Mouse (Mus musculus) kidney, embryonic 16.5 days (tissue): ENCODE results near the gene Hspd1. TPM values are rescaled to one million over a fixed set of nuclear protein-coding genes. Genes with fewer than 3 reads are reported as not detected.

Experiments used
- ATAC-seq: fragments of 200-750 bp; cut with Nextera tagmentation; 2 replicates; pipeline ENCODE4 v1.8.0; 2017; ENCODE audit warnings: moderate TSS enrichment; ENCODE audit not compliant: low FRiP score, low TSS enrichment
- H3K27ac ChIP-seq: fragments of 300-500 bp; sonication (generic); 2 replicates; pipeline ENCODE4 v1.5.1; 2014; ENCODE audit warnings: low read length
- H3K27me3 ChIP-seq: fragments of 300-500 bp; sonication (generic); 2 replicates; pipeline ENCODE4 v1.6.1; 2014; ENCODE audit warnings: low read length, control low read depth, mixed read lengths; ENCODE audit not compliant: insufficient read depth
- H3K36me3 ChIP-seq: fragments of 300-500 bp; sonication (generic); 2 replicates; pipeline ENCODE4 v1.6.1; 2014; ENCODE audit warnings: low read length, control low read depth, mixed read lengths; ENCODE audit not compliant: insufficient read depth
- H3K4me1 ChIP-seq: fragments of 300-500 bp; sonication (generic); 2 replicates; pipeline ENCODE4 v1.6.1; 2014; ENCODE audit warnings: low read length, control low read depth, mixed read lengths; ENCODE audit not compliant: insufficient read depth
- H3K4me2 ChIP-seq: fragments of 300-500 bp; sonication (generic); replicated peaks from 2 replicates; pipeline ENCODE4 v1.6.1; 2014; ENCODE audit warnings: low read depth, low read length
- H3K4me3 ChIP-seq: fragments of 300-500 bp; sonication (generic); 2 replicates; pipeline ENCODE4 v1.5.1; 2014; ENCODE audit warnings: mild to moderate bottlenecking, low read length
- H3K9ac ChIP-seq: fragments of 300-500 bp; sonication (generic); replicated peaks from 2 replicates; pipeline ENCODE4 v1.6.1; 2014; ENCODE audit warnings: low read length
- H3K9me3 ChIP-seq: fragments of 300-500 bp; sonication (generic); 2 replicates; pipeline ENCODE4 v1.6.1; 2016; ENCODE audit warnings: low read length, control low read depth
- WGBS: fragments of 180-500 bp; shearing (Covaris S2); extraction: QIAGEN DNeasy Blood & Tissue Kit; methylation state at CpG from one replicate; pipeline ENCODE4 v1.1.7; 2014; 5-methylcytosine and 5-hydroxymethylcytosine counted together
- polyA plus RNA-seq: library from polyadenylated mRNA; unstranded; fragments of >200 nt; fragmentation: Nextera tagmentation; extraction: Ambion mirVana; gene quantifications from 2 replicates; pipeline ENCODE4 v1.2.1, GENCODE M21; 2015

The Hspd1 gene
- polyA plus RNA-seq, 1 experiment from 2014 or later: 498 TPM

DNA sequence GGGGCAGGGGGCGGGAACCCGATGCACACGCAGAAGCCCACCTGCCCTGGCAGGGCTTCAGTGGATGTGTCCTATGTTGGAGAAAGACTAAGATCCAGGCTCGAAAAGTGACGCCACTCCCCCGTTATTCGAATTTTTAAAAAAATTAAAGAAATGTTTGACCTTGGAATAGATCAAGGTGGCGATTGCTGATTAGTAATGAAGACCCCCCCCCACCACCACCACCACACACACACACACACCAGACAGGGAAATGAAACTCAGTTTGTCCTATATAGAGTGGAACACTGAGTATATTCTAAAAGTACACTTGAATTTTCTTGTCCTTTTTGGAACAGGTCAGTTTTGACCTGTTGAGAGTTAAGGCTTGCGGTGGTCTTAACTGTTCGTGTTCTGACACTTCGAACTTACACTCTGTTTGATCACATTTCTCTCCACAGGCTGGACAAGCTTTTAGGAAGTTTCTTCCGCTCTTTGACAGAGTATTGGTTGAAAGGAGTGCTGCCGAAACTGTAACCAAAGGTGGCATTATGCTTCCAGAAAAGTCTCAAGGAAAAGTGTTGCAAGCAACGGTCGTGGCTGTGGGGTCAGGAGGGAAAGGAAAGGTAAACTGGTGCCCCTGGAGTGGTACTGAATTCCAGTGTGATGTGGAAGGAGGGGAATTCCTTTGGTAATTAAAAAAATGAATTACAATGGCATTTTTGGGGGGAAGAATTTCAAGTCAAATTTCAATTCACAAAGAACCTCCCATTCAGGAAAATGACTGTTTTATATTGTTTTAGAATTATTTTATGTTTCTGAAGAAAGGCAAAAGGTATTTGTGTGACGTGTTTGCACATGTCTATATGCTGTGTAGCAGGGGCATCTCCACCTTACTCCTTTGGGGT, 811 bp upstream of the Hspd1 start:
- H3K9ac ChIP-seq: peak overlapping the region; percentile 98
- no peaks in the 10 kb centered on the region for H3K27me3 ChIP-seq
- no peaks in the 10 kb centered on the region for H3K9me3 ChIP-seq
- peaks cover 25% of the 10 kb centered on the region for H3K36me3 ChIP-seq
- 5% methylated on average over 16 of the region's 16 CpGs for WGBS
- H3K27ac ChIP-seq: peak overlapping the region; percentile 97
- ATAC-seq: no peak
- peak overlapping the region; percentile 97 for H3K4me3 ChIP-seq
- H3K4me2 ChIP-seq: peak overlapping the region; percentile 81
- H3K4me1 ChIP-seq: peaks cover 30% of the 10 kb centered on the region

DNA sequence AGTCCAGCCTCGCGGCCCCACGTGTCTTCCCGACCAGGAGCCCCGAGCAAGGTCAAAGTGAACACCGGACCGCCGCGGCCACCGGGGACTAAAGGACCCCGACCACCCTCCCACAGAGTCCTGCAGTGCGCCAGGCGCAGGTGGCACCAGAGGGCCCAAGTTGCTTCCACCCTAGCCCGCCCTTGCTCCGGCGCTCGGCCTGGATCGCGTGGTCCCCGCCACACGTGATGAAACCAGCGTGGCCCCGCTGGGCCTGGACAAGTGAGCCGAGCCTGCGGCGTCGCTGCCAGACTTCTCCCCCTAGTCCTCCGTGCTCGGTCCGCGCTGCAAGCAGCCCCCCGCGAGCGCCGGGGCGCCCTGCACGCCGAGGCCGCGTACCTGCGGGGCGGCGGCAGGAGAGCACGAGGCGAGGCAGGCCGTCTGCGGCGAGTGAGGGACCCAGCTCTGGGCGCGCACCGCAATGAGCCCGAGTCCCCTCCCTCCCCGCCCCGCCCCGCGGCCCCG, 590 bp downstream of the Hspd1 start:
- WGBS: under 1% methylated on average over 49 of the region's 57 CpGs
- no peaks in the 10 kb centered on the region for H3K27me3 ChIP-seq

GRCm38 (mm10) chr1:55086868-55087400, 1.1 kb downstream of the Hspd1 start:
- Histone ChIP-seq H3K9me3 (peaks cover 5% of the 10 kb centered on the region; the same call in 1 of the 2 replicates), H3K27ac (peak overlapping the region; percentile 97), H3K36me3 (peaks cover 40% of the 10 kb centered on the region), H3K4me2 (peak overlapping the region; percentile 81), H3K4me1 (peaks cover 30% of the 10 kb centered on the region), H3K27me3 (no peaks in the 10 kb centered on the region), H3K4me3 (peak overlapping the region; percentile 97), H3K9ac (peak overlapping the region; percentile 98)
- WGBS: 1% methylated on average over 13 of the region's 13 CpGs
- ATAC-seq: no peak; the same call in 1 of the 2 replicates

More for the DNA sequence above, 590 bp downstream of the Hspd1 start:
- H3K9ac ChIP-seq: peak overlapping the region; percentile 98
- H3K36me3 ChIP-seq: peaks cover 38% of the 10 kb centered on the region
- peaks cover 2% of the 10 kb centered on the region; the same call in 1 of the 2 replicates for H3K9me3 ChIP-seq
- ATAC-seq: peak; percentile 88
- peaks cover 30% of the 10 kb centered on the region for H3K4me1 ChIP-seq
- H3K4me2 ChIP-seq: peak overlapping the region; percentile 81
- H3K4me3 ChIP-seq: peak overlapping the region; percentile 97
- peak overlapping the region; percentile 97 for H3K27ac ChIP-seq

GRCm38 (mm10) chr1:55085781-55086366, 2.2 kb downstream of the Hspd1 start:
- Histone ChIP-seq H3K4me1 (peaks cover 30% of the 10 kb centered on the region), H3K27me3 (no peaks in the 10 kb centered on the region), H3K27ac (no peak overlapping the region), H3K4me2 (peak overlapping the region; percentile 81), H3K9me3 (peaks cover 5% of the 10 kb centered on the region; the same call in 1 of the 2 replicates), H3K4me3 (peak overlapping the region; percentile 97), H3K36me3 (peaks cover 42% of the 10 kb centered on the region), H3K9ac (peak overlapping the region; percentile 46)
- ATAC-seq: no peak
- WGBS: 51% methylated on average over 7 of the region's 7 CpGs

DNA sequence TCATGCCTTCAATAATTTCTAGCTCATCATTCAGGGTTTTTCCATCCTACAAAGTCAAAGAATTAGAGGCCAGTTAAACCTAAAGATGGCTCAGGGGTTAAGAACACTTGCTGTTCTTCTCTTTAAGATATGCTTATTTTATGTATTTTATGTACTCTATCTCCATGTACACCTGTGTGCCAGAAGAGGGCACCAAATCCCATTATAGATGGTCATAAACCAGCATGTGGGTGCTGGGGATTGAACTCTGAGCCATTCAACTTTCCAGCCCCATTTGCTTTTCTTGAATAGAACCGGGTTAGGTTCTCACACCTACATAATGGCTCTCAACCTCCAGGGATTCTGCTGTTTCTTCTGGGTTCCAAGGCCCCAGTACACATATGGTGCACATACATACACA, 5.9 kb downstream of the Hspd1 start:
- Histone ChIP-seq H3K4me2 (no peak overlapping the region), H3K4me3 (no peak overlapping the region), H3K27me3 (no peaks in the 10 kb centered on the region), H3K9ac (no peak overlapping the region), H3K36me3 (peaks cover 67% of the 10 kb centered on the region), H3K4me1 (peaks cover 19% of the 10 kb centered on the region), H3K27ac (no peak overlapping the region), H3K9me3 (peaks cover 5% of the 10 kb centered on the region; the same call in 1 of the 2 replicates)
- WGBS: 59% methylated on average over 1 of the region's 1 CpGs
- ATAC-seq: no peak

DNA sequence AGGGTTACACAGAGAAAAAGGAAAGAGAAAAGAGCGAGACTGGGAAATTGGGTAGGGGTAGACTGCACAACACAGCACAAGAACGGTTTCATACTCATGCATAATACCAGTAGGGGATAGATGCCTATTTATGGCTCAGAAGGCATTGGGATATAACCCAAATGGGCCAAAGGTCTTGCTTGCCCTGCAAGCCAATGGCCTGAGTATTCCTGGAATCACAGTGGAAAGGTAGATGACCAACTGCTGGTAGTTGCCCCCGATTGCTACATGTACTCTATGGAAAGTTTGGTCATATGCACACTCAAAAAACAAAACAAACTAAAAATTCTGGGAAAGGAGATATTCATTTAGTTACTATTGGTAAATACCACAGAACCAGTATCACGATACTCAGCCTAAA, 8.4 kb downstream of the Hspd1 start:
- peaks cover 5% of the 10 kb centered on the region; the same call in 1 of the 2 replicates for H3K9me3 ChIP-seq
- no peak overlapping the region for H3K9ac ChIP-seq
- H3K27me3 ChIP-seq: no peaks in the 10 kb centered on the region
- no peak overlapping the region for H3K4me2 ChIP-seq
- no peak overlapping the region for H3K4me3 ChIP-seq
- 96% methylated on average over 4 of the region's 4 CpGs for WGBS
- H3K36me3 ChIP-seq: peaks cover 58% of the 10 kb centered on the region
- peaks cover 8% of the 10 kb centered on the region; the same call in 1 of the 2 replicates for H3K4me1 ChIP-seq
- no peak for ATAC-seq
- H3K27ac ChIP-seq: no peak overlapping the region

GRCm38 (mm10) chr1:55076849-55077516, 11.1 kb downstream of the Hspd1 start:
- H3K4me3 ChIP-seq: no peak overlapping the region
- peaks cover 35% of the 10 kb centered on the region for H3K36me3 ChIP-seq
- WGBS: 93% methylated on average over 2 of the region's 2 CpGs

DNA sequence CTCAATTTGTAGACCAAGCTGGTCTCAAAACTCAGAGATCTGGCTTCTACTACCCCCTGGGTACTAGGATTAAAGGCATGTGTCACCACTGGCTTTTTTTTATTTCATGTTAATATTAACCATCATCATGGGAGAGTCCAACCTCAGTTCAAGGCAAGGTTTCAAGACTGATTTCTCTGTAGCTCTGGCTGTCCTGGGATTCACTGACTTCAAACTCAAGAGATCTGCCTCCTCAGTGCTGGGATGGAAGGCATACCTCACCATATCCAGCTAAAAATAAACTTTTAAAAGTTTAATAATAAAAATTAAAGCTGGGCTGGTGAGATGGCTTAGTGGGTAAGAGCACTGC, 11.7 kb downstream of the Hspd1 start:
- H3K4me3 ChIP-seq: no peak overlapping the region
- no peak overlapping the region for H3K27ac ChIP-seq
- peaks cover 32% of the 10 kb centered on the region for H3K36me3 ChIP-seq
- ATAC-seq: no peak
- 0 out of 2 replicates have a peak, but pooled peaks cover 3% of the 10 kb centered on the region for H3K4me1 ChIP-seq
- no peak overlapping the region for H3K9ac ChIP-seq
- no peaks in the 10 kb centered on the region for H3K9me3 ChIP-seq
- H3K27me3 ChIP-seq: no peaks in the 10 kb centered on the region
- H3K4me2 ChIP-seq: no peak overlapping the region

More at GRCm38 (mm10) chr1:55076849-55077516, 11.1 kb downstream of the Hspd1 start:
- Histone ChIP-seq H3K9ac (no peak overlapping the region), H3K4me2 (no peak overlapping the region), H3K27ac (no peak overlapping the region), H3K9me3 (no peaks in the 10 kb centered on the region), H3K4me1 (0 out of 2 replicates have a peak, but pooled peaks cover 3% of the 10 kb centered on the region), H3K27me3 (no peaks in the 10 kb centered on the region)
- no peak; the same call in 1 of the 2 replicates for ATAC-seq

DNA sequence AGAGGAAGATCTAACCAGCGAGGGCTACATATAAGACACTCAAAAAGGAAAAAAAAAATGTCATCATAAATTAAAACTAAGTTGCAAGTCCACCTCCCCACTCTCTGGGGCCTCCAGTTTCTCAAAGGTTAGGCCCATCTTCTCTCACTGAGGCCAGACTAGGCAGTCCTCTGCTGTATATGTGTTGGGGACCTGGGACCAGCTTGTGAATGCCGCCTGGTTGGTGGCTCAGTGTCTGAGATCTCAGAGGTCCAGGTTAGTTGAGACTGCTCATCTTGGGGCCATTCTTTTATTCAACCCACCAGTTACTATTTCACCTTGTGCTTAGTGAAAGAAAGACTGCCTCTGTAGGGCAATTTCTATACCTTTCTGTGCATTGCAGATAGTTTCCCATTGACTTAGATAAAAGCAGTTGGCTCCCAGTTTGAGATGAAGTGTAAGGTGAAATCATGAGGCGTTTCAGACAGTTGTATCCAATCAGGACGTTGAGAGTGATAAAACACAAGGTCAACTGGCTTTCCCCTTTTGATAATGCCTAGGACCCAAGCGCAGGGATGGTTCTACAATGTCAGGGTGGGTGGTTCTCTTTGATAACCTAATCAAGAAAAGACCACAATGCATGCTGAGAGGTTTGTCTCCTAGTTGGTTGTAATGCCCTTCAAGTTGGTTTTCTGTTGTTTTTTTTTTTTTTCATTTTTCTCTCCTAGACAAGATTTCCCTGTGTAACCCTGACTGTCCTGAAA, 12.2 kb downstream of the Hspd1 start:
- no peak overlapping the region for H3K4me2 ChIP-seq
- no peak for ATAC-seq
- peaks cover 26% of the 10 kb centered on the region for H3K36me3 ChIP-seq
- H3K4me3 ChIP-seq: no peak overlapping the region
- no peak overlapping the region for H3K9ac ChIP-seq
- 0 out of 2 replicates have a peak overlapping the region, but pooled peaks have one; percentile 10 for H3K27ac ChIP-seq
- H3K4me1 ChIP-seq: 0 out of 2 replicates have a peak, but pooled peaks cover 3% of the 10 kb centered on the region
- 67% methylated on average over 5 of the region's 5 CpGs for WGBS
- no peaks in the 10 kb centered on the region for H3K27me3 ChIP-seq
- no peaks in the 10 kb centered on the region for H3K9me3 ChIP-seq
